Mouse (Mus musculus) testis, postnatal 14 days (tissue): Measurements from ENCODE around the gene Nfkbie.
A peak's percentile ranks its signal among the peaks of the same experiment; 100 is the strongest.

ENCODE experiments used
- DNase-seq: peaks from one replicate; pipeline ENCODE4 v3.0.0; 2021; ENCODE audit warnings: low spot score

The Nfkbie gene

GRCm38 (mm10) chr17:45596631-45597396 is 41.3 kb downstream of the Nfkbie start:
- peak; percentile 70 for DNase-seq

- DNase-seq: no peak
Observed at GRCm38 (mm10) chr17:45597787-45598186, 42.3 kb downstream of the Nfkbie start.

- no peak for DNase-seq
Observed at GRCm38 (mm10) chr17:45598376-45598775, 42.9 kb downstream of the Nfkbie start.

- no peak for DNase-seq
Observed at GRCm38 (mm10) chr17:45598891-45599290, 43.4 kb downstream of the Nfkbie start.

- DNase-seq: peak; percentile 75
Observed at GRCm38 (mm10) chr17:45599446-45600242, 44.1 kb downstream of the Nfkbie start, which contains the start of gene Slc29a1. Gene Slc29a1, minus strand, starts transcription at chr17:45599606.

- no peak for DNase-seq
Observed at GRCm38 (mm10) chr17:45600267-45600666, 44.8 kb downstream of the Nfkbie start.

GRCm38 (mm10) chr17:45601325-45601724 is 45.8 kb downstream of the Nfkbie start:
- DNase-seq: no peak

- DNase-seq: no peak
Observed at GRCm38 (mm10) chr17:45601877-45602304, 46.4 kb downstream of the Nfkbie start, which contains the start of gene Mymx. Gene Mymx, minus strand, starts transcription at chr17:45602102.

- no peak for DNase-seq
Observed at GRCm38 (mm10) chr17:45602984-45603383, 47.5 kb downstream of the Nfkbie start.

GRCm38 (mm10) chr17:45606992-45607879 is 51.7 kb downstream of the Nfkbie start:
- DNase-seq: no peak

GRCm38 (mm10) chr17:45608396-45608795 is 52.9 kb downstream of the Nfkbie start:
- DNase-seq: no peak

GRCm38 (mm10) chr17:45610144-45610866 is 54.8 kb downstream of the Nfkbie start:
- no peak for DNase-seq

- DNase-seq: no peak
Observed at GRCm38 (mm10) chr17:45612008-45612407, 56.5 kb downstream of the Nfkbie start.
